Mouse (Mus musculus) myocyte (in vitro differentiated cells): ENCODE data around the gene Brat1.

ENCODE experiments used
- CEBPB ChIP-seq: IDR thresholded peaks from 2 replicates; pipeline ENCODE4 v1.6.1; 2011; ENCODE audit warnings: mild to moderate bottlenecking, moderate library complexity; ENCODE audit not compliant: poor library complexity, insufficient read depth, severe bottlenecking
- E2F4 ChIP-seq: IDR thresholded peaks from one replicate; pipeline ENCODE4 v1.6.1; 2011; ENCODE audit warnings: mild to moderate bottlenecking, control low read depth, moderate library complexity; ENCODE audit not compliant: insufficient read depth
- MAX ChIP-seq: IDR thresholded peaks from one replicate; pipeline ENCODE4 v1.6.1; 2011; ENCODE audit warnings: low read depth, mild to moderate bottlenecking, control low read depth
- POLR2A ChIP-seq: IDR thresholded peaks from one replicate; pipeline ENCODE4 v1.6.1; 2011; ENCODE audit warnings: low read depth, mild to moderate bottlenecking, control low read depth, moderate library complexity; ENCODE audit not compliant: insufficient read length
- TCF12 ChIP-seq: IDR thresholded peaks from one replicate; pipeline ENCODE4 v1.6.1; 2011; ENCODE audit warnings: mild to moderate bottlenecking, control low read depth; ENCODE audit not compliant: poor library complexity, insufficient read depth, severe bottlenecking
- TCF3 ChIP-seq: IDR thresholded peaks from one replicate; pipeline ENCODE4 v1.6.1; 2011; ENCODE audit warnings: low read depth, control low read depth; ENCODE audit not compliant: insufficient read length
- USF1 ChIP-seq: IDR thresholded peaks from one replicate; pipeline ENCODE4 v1.6.1; 2011; ENCODE audit warnings: low read depth, mild to moderate bottlenecking, control low read depth, moderate library complexity

GRCm38 (mm10) chr5:140684343-140685148 lies 20.3 kb upstream of the Brat1 start:
- TF ChIP-seq CEBPB (no peak), USF1 (no peak), POLR2A (no peak), MAX (no peak), TCF3 (no peak), TCF12 (no peak), E2F4 (no peak)
